Mouse (Mus musculus): ENCODE data around the gene Cdk4. TPM values are rescaled to one million over a fixed set of nuclear protein-coding genes. Genes with fewer than 3 reads are reported as not detected.
"Not testable (repeated sequence)": the region's sequence is repeated elsewhere in the genome, so short reads cannot be mapped to it uniquely, and the experiment has no call there.

The Cdk4 gene
- polyA plus RNA-seq, 2 experiments from 2014 or later = 304 to 317 TPM

DNA sequence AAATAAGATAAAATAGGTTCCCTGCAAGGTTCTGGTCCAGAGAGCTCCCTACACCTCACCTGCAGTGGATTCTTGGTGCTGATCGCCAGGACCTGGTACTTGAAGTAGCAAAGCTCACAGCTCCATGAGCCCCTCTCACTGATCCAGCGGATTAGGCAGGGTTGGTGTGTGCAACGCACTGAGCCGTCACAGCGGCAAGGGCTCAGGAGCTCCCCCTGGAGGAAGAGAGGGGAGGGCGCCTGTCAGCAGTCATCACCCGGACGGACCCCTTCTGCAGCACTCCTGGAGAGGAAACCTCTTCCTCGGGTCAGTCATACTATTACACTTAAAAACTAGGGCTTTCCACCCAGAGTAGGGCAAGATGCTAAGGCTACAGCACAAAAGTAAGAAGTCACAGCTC, 5.2 kb upstream of the Cdk4 start:
- ATAC-seq = peak; percentile 58

DNA sequence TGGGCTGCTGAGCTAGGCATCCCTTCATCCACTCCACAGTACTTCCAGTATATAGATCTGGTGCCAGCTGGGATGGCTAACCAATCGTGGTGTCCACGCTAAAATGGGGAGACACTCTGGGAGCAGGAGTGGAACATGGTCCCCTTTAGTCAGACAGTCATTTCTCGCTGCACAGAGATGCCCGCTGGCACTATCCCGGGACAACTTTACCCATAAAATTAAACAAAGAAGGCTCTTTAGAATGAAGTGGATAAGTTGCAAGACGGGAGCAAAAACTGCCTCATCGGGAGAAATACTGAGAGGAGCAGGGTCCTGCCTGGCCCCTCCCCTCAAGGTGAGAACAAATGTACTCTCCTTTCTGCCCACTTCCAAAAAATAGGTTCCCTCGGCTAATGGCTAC, 4.6 kb upstream of the Cdk4 start:
- no peak for ATAC-seq

DNA sequence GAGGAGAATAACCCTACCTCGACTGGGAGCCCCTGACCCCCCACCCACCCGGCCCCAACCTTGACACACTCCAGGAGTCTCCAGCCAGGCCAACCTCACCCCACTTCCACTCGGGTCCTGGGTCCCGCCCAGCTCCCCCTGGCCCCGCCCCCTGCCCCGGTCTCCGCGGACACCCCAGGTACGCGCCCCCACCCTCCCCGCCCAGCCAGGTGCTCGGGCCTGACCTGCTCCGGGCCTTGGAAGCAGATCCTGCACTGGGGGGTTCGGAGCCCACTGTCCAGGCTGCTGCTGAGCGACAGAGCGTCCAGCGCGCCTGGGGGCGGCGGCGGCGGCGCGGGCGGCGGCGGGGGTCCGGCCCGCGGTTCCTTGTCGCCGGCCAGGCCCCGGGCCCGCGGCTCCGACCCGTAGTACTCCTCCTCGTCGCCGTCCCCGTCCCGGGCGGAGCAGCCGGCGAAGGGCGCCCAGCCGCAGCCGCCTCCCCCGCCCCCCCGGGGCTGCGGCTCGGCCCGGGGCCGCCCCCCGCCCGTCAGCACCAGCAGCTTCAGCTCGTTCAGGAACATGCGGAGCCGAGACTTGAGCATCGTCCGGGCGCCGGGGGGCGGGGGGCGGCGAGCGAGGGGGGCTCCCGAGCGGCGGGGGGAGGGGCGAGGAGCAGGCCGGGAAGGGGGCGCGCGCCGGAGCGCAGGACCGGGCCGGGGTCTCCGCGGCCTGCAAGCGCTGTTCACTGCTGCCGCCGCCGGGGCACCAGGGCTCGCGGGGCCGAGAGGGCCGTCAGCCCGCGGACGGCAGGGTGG, 4.0 kb upstream of the Cdk4 start:
- no peak for ATAC-seq

DNA sequence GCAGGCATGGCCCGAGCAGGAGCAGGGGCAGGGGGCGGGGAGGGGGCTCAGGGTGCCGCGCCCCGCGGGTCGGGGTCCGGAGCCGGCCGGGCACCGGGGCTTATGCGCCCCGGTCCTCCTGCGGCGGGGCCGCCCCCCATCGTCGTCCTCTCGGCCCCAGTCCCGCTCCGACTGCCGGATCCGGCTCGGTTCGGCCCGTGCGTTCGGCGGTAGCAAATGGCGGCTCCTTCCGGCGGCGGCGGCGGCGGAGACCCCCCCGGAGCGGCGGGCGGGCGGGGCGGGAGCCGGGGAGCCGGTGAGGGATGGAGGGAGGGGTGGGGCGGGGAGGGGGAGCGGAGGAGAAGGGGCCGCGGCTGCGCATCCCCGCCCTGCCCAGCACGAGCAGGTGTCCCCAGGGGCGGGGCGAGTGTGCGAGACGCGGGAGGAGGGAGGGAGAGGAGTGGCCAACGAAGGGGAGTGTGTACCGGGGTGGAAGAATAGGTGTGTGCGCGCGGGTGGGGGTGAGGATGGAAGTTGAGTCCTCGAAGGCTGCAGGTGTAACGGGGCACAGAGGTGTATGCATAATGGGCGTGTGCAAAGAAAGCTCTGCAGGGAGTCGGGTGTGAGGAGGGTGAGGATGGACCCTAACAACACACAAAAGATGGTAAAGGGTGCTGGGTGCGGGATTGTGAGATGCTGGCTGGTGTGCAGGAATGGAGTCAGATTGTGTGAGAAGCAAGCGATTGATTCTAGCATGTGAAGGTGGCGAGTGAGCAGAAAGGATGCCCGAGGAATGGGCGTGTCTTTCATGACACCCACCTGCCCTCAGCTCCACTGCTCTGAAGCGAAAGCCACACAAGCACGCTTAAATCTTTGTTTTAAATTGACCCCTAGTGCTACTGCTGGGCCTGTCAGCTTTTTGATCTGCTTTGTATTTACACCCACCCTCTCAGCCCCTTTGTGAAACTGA, 3.1 kb upstream of the Cdk4 start, which contains the start of gene March9:
TSS of gene March9 (minus strand) at position 217 of the 949 bp plus-strand sequence.
- ATAC-seq = peak; percentile 46

DNA sequence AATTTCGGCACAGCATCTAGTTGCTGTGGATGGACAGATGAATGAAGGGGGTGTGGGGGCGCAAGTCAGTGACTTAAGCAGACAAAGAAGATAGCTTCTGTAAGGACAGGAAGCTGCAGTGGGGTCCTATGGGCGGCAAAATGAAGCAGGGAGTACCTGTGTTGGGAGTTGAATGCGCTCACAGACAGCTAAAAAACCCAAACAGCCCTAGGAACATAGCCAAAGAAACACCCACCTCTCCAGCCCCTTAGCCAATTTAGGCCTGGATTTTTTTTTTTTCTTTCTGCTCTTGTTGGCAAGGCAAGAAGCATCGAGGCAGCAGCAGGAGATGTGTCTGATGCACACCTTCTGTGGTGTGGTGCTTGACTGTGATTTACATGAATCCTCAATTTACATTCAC, 2.2 kb upstream of the Cdk4 start:
- ATAC-seq = no peak

DNA sequence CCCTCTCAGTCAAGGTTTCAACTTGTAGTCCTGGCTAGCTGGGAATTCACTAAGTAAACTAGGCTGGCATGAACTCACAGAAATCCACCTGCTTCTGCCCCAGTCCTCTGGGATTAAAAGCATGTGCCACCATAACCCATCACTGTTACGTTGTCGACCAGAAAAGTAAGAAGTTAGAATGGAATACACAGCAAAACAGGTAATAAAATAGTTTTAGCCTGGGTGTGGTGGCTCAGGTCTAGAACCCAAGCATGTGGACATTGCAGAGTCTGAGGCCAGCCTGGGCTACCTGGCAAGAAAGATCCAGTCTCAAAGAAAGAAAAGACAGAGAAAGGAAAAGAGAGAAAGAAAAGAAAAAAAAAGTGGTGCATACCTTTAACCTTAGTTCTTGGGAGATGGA, 1.8 kb upstream of the Cdk4 start:
- no peak for ATAC-seq

DNA sequence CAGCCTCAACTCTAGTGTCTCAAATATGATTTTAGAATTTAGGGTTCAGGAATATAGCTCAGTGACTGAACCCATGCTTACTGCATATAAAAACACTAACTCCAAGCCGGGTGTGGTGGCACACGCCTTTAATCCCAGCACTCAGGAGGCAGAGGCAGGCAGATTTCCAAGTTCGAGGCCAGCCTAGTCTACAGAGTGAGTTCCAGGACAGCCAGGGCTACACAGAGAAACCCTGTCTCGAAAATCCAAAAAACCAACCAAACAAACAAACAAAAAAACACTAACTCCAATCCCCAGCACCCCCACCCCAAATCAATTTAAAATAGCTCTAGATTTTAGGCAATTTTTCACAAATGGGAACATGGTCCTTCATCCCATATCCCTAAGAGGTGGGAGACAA, 1.2 kb upstream of the Cdk4 start:
- ATAC-seq = not testable (repeated sequence)

DNA sequence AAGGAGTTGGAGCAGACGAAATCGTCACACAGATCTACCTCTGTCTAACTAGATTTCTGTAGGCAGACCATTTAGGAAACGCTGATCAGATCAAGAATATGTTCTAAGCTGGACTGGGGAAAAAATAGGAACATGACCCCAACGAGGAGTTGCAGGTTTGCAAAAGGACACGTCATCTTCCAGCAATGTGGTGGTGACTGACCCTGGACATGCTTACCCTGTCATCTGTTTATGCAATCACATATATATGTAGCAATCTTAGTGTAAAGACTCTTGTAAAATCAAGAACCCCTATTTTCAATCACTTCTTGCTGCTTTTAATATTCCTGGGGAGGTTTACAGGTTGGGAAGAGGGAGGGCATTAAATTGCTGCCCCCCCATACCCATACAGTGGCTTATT, 831 bp upstream of the Cdk4 start:
- no peak for ATAC-seq

DNA sequence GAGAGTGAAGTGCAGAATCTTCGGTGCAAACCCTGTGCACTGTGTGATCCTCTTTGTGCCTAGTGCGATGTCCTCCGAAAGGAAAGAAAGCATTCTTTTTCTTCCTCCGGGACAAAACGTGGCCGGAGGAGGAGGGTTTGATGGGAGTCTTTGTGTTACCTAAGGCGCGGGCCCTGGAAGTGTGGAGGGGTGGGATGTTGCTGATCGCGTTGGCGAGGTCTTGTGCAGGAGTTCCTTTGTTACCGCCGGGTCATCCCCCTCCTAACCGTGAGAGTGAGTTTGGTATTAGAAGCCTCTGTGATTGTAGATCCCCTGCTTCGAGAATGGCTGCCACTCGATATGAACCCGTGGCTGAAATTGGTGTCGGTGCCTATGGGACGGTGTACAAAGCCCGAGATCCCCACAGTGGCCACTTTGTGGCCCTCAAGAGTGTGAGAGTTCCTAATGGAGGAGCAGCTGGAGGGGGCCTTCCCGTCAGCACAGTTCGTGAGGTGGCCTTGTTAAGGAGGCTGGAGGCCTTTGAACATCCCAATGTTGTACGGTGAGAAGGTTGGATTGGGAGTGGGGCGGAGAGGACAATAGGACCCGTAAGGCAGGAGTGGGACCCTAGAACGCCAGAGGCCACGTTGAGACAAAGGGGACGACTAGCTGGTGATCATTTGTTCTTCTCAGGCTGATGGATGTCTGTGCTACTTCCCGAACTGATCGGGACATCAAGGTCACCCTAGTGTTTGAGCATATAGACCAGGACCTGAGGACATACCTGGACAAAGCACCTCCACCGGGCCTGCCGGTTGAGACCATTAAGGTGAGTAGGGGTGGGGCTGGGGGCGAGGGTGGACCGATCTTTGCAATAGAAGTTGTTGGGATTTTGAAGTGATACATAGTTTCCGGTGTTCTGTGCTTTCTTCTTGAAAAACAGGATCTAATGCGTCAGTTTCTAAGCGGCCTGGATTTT, 858 bp downstream of the Cdk4 start:
- no peak for ATAC-seq

DNA sequence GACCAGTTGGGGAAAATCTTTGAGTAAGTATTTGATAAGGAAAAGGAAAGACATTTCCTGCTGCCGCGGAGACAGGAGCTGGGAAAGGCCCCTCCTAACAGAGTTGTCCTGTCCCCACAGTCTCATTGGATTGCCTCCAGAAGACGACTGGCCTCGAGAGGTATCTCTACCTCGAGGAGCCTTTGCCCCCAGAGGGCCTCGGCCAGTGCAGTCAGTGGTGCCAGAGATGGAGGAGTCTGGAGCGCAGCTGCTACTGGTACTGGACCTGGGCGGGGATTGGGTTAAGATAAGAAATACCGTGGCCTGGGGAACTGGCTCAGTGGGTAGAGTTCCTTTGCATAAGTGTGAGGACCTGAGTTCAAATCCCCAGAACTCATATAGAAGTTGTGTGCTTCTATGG, 2.6 kb downstream of the Cdk4 start:
- no peak for ATAC-seq

DNA sequence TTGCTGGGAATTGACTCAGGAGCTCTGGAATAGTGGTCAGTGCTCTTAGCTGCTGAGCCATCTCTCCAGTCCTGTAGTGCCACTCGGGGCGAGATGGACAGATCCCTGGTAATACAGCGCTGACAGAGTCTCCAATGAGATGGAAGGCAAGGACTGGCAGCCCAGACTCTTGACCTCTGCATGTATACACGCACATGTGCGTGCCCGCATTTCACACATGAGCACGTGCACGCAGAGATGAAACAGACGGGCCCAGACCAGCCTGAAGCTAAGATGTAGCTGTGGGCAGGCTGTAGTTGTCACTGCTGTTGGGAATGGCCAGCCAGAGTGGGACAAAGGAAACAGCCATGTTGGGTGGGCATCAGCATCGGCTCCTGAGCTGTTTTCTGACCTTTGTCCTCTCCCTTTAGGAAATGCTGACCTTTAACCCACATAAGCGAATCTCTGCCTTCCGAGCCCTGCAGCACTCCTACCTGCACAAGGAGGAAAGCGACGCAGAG, 3.2 kb downstream of the Cdk4 start:
- ATAC-seq = no peak

DNA sequence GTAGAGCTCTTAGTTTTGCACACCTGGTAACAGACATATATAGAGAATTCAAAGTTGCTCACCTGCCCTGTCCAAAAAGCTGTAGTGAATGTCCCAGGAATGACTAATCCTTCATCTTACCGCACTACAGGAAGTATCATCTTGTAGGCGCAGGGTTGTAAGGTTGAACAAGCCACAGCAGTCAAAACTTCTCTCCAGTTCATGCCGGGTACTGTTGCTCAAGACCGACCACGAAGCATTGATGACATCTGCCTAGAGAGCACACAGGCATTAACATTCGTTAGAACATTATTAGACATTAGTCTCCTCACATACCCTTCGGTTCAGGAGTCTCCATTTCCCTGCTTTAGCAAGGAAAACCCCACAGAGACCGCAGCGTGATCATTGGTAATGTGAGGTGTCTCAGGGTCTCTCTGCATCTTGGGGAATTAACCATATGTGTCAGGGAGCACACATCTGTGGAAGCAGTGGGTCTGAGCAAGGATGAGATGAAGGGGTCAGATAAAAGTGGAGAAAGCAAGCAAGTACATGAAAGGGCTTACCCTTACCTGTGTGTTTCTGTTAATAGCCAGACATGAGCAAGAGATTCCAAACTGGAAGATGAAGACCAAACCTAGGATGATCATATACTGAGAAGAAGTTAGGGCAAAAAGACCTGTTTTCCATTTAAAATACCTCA, 5.2 kb downstream of the Cdk4 start:
- no peak for ATAC-seq

DNA sequence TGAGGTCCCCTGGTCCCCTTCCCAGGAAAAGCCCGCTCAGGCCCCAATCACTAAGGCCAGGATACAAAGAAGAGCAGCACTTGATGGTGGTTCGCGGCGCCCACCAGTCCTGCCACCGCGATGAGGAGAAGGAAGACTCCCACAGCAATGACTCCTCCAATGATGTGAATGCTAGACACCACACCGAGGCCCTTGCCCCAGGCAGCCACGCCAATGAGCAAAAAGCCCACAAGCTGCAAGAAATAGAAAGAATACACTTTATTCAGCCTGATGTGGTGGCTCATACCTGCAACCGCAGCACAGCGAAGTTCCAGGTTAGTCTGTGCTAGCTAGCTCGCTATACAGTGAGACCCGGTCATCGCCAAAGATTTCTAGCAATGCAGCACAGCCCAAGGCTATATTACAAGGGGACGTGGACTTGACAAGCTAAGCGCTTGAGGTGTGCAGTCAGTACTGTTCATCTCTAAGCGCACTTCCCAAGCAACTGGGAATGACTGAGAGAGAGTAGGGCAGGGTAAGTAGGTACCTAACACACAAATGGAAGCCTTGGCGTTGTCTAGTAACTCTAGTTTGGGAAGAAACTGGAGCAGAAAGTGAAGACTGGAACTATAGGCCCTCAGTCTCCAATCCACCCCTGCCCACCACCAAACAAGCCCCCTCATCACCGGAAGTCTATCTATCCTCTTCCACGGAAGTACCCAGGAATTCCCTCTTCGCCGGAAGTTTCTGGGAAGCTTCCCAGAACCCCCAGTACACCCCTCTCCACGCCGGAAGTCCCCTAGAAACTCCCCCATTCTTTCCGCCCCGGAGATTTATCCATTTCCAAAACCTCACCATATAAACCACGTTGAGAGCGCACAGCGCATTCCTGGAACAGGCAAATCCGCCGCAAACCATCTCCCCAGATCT, 6.2 kb downstream of the Cdk4 start:
- peak; percentile 13 for ATAC-seq

DNA sequence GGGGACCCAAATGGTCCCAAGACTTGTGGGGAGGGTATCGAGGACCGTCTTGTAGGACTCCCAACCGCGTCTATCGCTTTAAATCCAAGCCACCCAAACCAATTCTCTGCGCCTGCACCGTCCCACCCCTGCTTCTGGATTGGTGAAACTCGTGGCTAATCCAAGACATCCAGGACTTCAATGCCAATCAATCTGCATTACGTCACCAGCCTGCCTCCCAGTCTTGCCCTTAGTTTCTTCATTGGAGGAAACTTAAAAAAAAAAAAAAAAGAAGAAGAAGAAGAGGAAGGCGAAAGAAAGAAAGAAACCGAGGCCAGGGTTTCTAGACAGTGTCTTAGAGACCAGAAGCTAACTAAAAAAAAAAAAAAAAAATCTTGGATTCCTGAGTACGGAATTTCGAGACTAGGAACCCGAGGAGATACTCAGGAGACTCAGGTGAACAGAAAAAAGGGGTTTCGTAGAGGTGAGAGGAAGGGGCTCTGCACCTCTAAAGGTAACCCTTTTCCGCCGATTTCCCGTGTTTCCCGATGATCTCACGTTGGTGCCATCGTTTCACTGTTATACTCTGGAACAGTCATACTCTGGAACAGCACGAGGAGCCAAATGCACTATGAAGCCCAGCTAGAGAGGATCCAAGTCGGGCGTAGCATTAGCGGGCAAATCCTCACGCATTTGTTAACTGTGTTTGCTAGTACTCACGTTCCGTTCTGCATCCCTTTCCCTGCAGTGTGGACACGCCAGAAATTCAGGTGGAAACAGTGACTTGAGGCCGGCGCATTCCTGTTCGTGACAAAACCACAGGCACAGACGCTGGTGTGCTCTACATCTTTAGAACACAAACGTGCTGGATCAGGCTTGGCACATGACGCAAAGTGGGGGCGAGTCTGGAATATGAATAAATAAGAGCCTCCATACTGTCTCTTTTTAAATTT, 7.1 kb downstream of the Cdk4 start, which contains the start of gene Tspan31:
TSS of gene Tspan31 (minus strand) at position 75 of the 932 bp plus-strand sequence.
- ATAC-seq = peak; percentile 79

DNA sequence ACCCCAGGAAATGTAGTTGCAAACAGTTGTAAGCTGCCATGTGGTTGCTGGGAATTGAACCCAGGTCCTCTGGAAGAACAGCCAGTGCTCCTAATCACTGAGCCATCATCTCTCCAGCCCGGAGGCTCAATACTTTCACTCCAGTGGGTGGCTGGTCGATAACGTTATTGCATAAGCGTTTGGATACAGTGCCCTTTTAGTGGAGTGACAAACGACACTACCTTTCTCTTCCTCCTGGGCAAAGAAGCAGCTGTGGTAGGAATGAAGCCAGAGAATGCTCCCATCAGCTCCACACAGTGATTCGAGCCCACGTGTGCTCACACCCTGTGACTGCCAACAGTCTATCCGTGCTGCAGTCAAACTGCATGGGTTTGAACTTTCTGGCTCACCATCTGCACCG, 7.9 kb downstream of the Cdk4 start:
- ATAC-seq = no peak

DNA sequence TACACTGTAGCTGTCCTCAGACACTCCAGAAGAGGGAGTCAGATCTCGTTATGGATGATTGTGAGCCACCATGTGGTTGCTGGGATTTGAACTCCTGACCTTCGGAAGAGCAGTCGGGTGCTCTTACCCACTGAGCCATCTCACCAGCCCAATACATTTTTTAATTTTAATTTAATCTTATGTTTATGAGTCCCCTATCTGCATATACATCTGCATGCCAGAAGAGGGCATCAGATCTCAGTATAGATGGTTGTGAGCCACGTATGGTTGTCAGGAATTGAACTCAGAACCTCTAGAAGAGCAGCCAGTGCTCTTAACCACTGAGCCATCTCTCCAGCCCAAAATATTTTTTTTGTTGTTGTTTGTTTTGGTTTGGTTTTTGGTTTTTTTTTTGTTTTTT, 8.9 kb downstream of the Cdk4 start:
- ATAC-seq = not testable (repeated sequence)

DNA sequence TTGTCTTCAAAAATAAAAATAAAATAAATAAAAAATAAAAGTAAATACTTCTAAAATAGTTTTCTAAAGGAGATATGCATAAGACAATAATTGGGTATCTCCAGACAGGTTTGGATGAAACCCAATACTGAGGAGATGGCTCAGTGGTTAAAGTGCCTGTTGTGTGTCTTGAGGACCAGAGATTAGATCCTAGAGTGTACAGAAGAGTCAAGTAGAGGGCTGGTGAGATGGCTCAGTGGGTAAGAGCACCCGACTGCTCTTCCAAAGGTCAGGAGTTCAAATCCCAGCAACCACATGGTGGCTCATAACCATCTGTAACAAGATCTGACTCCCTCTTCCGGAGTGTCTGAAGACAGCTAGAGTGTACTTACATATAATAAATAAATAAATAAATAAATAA, 9.6 kb downstream of the Cdk4 start:
- not testable (repeated sequence) for ATAC-seq

DNA sequence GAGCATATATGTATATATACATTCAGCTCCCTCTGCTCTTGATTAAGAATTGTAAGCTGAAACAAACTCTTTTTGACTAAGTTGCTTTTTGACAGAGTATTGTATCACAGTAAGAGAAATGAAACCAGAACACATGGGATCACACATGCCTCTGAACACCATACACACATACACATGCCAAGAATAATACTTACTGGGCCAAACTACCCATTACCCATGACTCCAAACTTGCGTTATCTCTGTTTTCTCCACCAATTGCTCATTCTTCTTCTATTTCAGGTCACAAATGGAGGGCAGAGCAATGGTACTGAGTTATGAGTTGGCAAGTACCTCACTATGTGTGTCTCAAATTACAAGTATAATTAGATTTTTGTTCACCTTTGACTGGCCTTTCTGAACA, 10.6 kb downstream of the Cdk4 start:
- ATAC-seq = no peak

DNA sequence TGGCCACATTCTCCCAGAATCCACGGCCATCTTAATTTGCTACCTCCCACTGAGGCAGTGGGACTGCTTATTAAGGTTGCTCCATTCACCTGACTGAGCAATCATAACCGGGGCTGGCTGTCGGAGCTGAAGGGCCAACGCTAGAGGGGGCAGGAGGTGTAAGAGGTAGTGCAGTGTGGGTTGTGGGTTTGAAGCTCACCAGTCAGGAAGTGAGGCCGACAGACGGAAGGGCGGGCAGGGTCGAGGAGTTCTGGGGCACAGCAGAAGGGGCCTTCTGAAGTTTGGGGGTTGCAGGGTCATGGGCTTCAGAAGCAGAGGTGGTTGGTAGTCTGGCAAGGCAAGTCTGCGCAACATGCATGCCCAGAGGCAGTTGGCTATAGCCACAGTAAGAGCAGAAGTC, 11.7 kb downstream of the Cdk4 start, which contains the start of gene Agap2:
TSS of gene Agap2 (plus strand) at position 205 of the 400 bp plus-strand sequence.
- peak; percentile 79 for ATAC-seq

Data from activated CD4-positive, CD25-positive, alpha-beta regulatory T cell, adult 4 months (primary cell).